In genomic region chr7:128458011-128458410, GRCm38 (mm10) we compare ENCODE assay signal across 24 mouse cellular contexts.
"Had no signal": no experiment of that assay in that cellular context is flagged by ENCODE, and none has a peak within 500 bp of the region (broad histone marks: within the 10 kb centered on the region; RNA-seq: fewer than 3 reads in every experiment).

No protein-coding gene starts in this region.

- H3K4me2 ChIP-seq: heart, embryonic 11.5 days; heart, embryonic 13.5 days; heart, embryonic 15.5 days; hindbrain, embryonic 14.5 days; kidney, embryonic 15.5 days; limb, embryonic 13.5 days; limb, embryonic 15.5 days; liver, embryonic 11.5 days had no signal

- DNase-seq: gastrocnemius, postnatal 10 days; gastrocnemius, postnatal 25 days; heart, adult 11 months; heart, adult 2 months; heart, postnatal 14 days; heart, postnatal 36 days; kidney, adult 11 months; kidney, postnatal 25 days; kidney, postnatal 4 days; left cerebral cortex, postnatal 4 days had no signal

- H3K9me3 ChIP-seq: heart, embryonic 13.5 days; heart, embryonic 15.5 days; kidney, embryonic 15.5 days; limb, embryonic 13.5 days; limb, embryonic 15.5 days had no signal

- H3K27ac ChIP-seq: heart, adult 2 months; heart, embryonic 13.5 days; heart, embryonic 15.5 days; hindbrain, embryonic 14.5 days; kidney, embryonic 15.5 days; kidney, postnatal 0 days; layer of hippocampus, adult 2 months; left cerebral cortex, adult 2 months; limb, embryonic 13.5 days; limb, embryonic 15.5 days; liver, embryonic 14.5 days had no signal

- H3K27me3 ChIP-seq: heart, embryonic 13.5 days; heart, embryonic 15.5 days; kidney, embryonic 15.5 days; limb, embryonic 13.5 days; limb, embryonic 15.5 days had no signal

- H3K9ac ChIP-seq: heart, embryonic 13.5 days; heart, embryonic 15.5 days; hindbrain, embryonic 14.5 days; kidney, embryonic 15.5 days; limb, embryonic 13.5 days; limb, embryonic 15.5 days; liver, embryonic 14.5 days had no signal

- H3K4me3 ChIP-seq: heart, adult 2 months; heart, embryonic 13.5 days; heart, embryonic 15.5 days; kidney, embryonic 15.5 days; layer of hippocampus, adult 2 months; left cerebral cortex, adult 2 months; limb, embryonic 13.5 days; limb, embryonic 15.5 days had no signal

- ATAC-seq: hindbrain, embryonic 16.5 days; intestine, embryonic 16.5 days had no signal
